Mouse (Mus musculus) liver, adult 2 months (tissue): ENCODE measurements around the gene Hcrtr1.

ENCODE experiments used
- CTCF ChIP-seq: fragments of 200-500 bp; IDR thresholded peaks from 2 replicates; pipeline ENCODE4 v1.5.1; 2011; ENCODE audit warnings: low read depth, low read length, control low read depth
- POLR2A ChIP-seq: fragments of 200-500 bp; IDR thresholded peaks from 2 replicates; pipeline ENCODE4 v1.6.1; 2011; ENCODE audit warnings: low read length, control low read depth; ENCODE audit not compliant: insufficient read depth; ENCODE audit errors: extremely low read depth

GRCm38 (mm10) chr4:130148405-130148804, 9.2 kb upstream of the Hcrtr1 start:
- TF ChIP-seq CTCF (no peak), POLR2A (no peak)
